ENCODE assay signal across 22 mouse cellular contexts in the genomic region with DNA sequence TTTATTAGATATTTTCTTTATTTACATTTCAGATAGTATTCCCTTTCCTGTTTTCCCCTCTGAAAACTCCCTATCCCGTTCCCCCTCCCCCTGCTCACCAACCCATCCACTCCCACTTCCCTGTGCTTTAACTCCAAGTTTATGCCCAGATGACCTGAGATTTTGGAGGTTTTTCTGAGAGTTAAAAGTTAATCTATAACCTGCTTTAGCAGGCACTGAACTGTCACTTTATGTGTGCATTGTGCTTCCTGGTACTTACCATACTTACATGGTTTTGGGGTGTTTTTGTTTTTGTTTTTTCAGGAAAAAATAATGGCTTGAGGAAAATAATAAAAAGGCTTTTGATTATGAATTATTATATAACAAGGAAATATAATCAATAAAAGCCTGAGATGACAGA.
DNase-seq lines count a peak whose midpoint lies in the region; ATAC-seq and TF ChIP-seq lines count a peak whose summit lies in the region.
"Had no signal": no experiment of that assay in that cellular context is flagged by ENCODE, and none has a peak within 500 bp of the region (broad histone marks: within the 10 kb centered on the region; RNA-seq: fewer than 3 reads in every experiment).

No protein-coding gene starts in this region.

- no peak overlapping the region for H3K9ac ChIP-seq in intestine, embryonic 15.5 days
- no peak overlapping the region for H3K9ac ChIP-seq in intestine, postnatal 0 days (ENCODE audit: low read depth, low read length)
- no peak overlapping the region for H3K9ac ChIP-seq in kidney, embryonic 15.5 days
- H3K9ac ChIP-seq in kidney, embryonic 16.5 days (replicated peaks; ENCODE audit: low read length) = no peak overlapping the region
- H3K9ac ChIP-seq in intestine, embryonic 16.5 days (ENCODE audit: low read depth, low read length) = no peak overlapping the region

- no peaks in the 10 kb centered on the region for H3K27me3 ChIP-seq in intestine, embryonic 15.5 days (replicated peaks)
- H3K27me3 ChIP-seq in intestine, postnatal 0 days (replicated peaks; ENCODE audit: control insufficient read depth, insufficient read depth, low read length) = no peaks in the 10 kb centered on the region
- H3K27me3 ChIP-seq in kidney, embryonic 15.5 days = no peaks in the 10 kb centered on the region
- H3K27me3 ChIP-seq in kidney, embryonic 16.5 days (ENCODE audit: insufficient read depth, low read length) = no peaks in the 10 kb centered on the region
- H3K27me3 ChIP-seq in intestine, embryonic 16.5 days (replicated peaks; ENCODE audit: control insufficient read depth, insufficient read depth, low read length) = no peaks in the 10 kb centered on the region
- H3K27me3 ChIP-seq: CH12.LX, Patski had no signal

- H3K4me1 ChIP-seq in intestine, embryonic 15.5 days (replicated peaks) = no peaks in the 10 kb centered on the region
- H3K4me1 ChIP-seq in intestine, postnatal 0 days (replicated peaks; ENCODE audit: control insufficient read depth, insufficient read depth, low read length) = no peaks in the 10 kb centered on the region
- H3K4me1 ChIP-seq in kidney, embryonic 15.5 days = no peaks in the 10 kb centered on the region
- H3K4me1 ChIP-seq in kidney, embryonic 16.5 days (ENCODE audit: insufficient read depth, low read length) = no peaks in the 10 kb centered on the region
- no peaks in the 10 kb centered on the region for H3K4me1 ChIP-seq in intestine, embryonic 16.5 days (ENCODE audit: control insufficient read depth, insufficient read depth, low read length)

- no peaks in the 10 kb centered on the region for H3K9me3 ChIP-seq in intestine, embryonic 15.5 days
- H3K9me3 ChIP-seq in intestine, postnatal 0 days (ENCODE audit: control insufficient read depth) = no peaks in the 10 kb centered on the region
- H3K9me3 ChIP-seq in kidney, embryonic 15.5 days (replicated peaks) = no peaks in the 10 kb centered on the region
- H3K9me3 ChIP-seq in kidney, embryonic 16.5 days (ENCODE audit: low read length) = no peaks in the 10 kb centered on the region
- no peaks in the 10 kb centered on the region for H3K9me3 ChIP-seq in intestine, embryonic 16.5 days (ENCODE audit: control insufficient read depth, low read length)

- H3K4me2 ChIP-seq in intestine, embryonic 15.5 days (replicated peaks) = no peak overlapping the region
- H3K4me2 ChIP-seq in intestine, postnatal 0 days (replicated peaks; ENCODE audit: low read depth) = no peak overlapping the region
- H3K4me2 ChIP-seq in kidney, embryonic 15.5 days = no peak overlapping the region
- no peak overlapping the region for H3K4me2 ChIP-seq in kidney, embryonic 16.5 days (replicated peaks; ENCODE audit: low read depth, low read length)
- no peak overlapping the region for H3K4me2 ChIP-seq in intestine, embryonic 16.5 days (ENCODE audit: low read depth, low read length)

- no peaks in the 10 kb centered on the region for H3K36me3 ChIP-seq in intestine, embryonic 15.5 days
- H3K36me3 ChIP-seq in intestine, postnatal 0 days (ENCODE audit: control insufficient read depth, insufficient read depth) = no peaks in the 10 kb centered on the region
- no peaks in the 10 kb centered on the region for H3K36me3 ChIP-seq in kidney, embryonic 15.5 days
- no peaks in the 10 kb centered on the region for H3K36me3 ChIP-seq in kidney, embryonic 16.5 days (ENCODE audit: insufficient read depth, low read length)
- no peaks in the 10 kb centered on the region for H3K36me3 ChIP-seq in intestine, embryonic 16.5 days (ENCODE audit: control insufficient read depth, insufficient read depth, low read length)
- H3K36me3 ChIP-seq: G1E had no signal

- H3K27ac ChIP-seq in intestine, embryonic 15.5 days = no peak overlapping the region
- no peak overlapping the region for H3K27ac ChIP-seq in intestine, postnatal 0 days (ENCODE audit: low read depth, low read length)
- no peak overlapping the region for H3K27ac ChIP-seq in kidney, embryonic 15.5 days
- H3K27ac ChIP-seq in kidney, embryonic 16.5 days (ENCODE audit: low read length) = no peak overlapping the region
- H3K27ac ChIP-seq in intestine, embryonic 16.5 days (ENCODE audit: low read length) = no peak overlapping the region

- TF ChIP-seq CTCF in intestine, postnatal 0 days (IDR thresholded peaks at IDR 0.05; ENCODE audit: low read depth) = no peak

- DNase-seq in kidney, postnatal 36 days = no peak
- DNase-seq in kidney, postnatal 4 days = no peak
- DNase-seq in lung, postnatal 4 days = no peak
- DNase-seq: adrenal gland, adult 2 months; adrenal gland, adult 8-10 months; adrenal gland, postnatal 10 days; adrenal gland, postnatal 14 days; adrenal gland, postnatal 25 days; adrenal gland, postnatal 36 days; B cell, adult 2 months; cerebellum, adult 11 months; cerebellum, adult 11-12 months had no signal

- peak; percentile 55; the same call in 1 of the 2 replicates for ATAC-seq in intestine, embryonic 15.5 days
- ATAC-seq in intestine, postnatal 0 days = no peak
- ATAC-seq in kidney, embryonic 15.5 days (replicated peaks; ENCODE audit: low FRiP score) = peak; percentile 60; the same call in 1 of the 2 replicates
- ATAC-seq in kidney, embryonic 16.5 days (ENCODE audit: low FRiP score, low TSS enrichment) = peak; percentile 59; the same call in 1 of the 2 replicates
- peak; percentile 38; the same call in 1 of the 2 replicates for ATAC-seq in intestine, embryonic 16.5 days
- ATAC-seq: activated CD4-positive, CD25-positive, alpha-beta regulatory T cell, adult 4 months; CD4-positive, CD25-positive, alpha-beta regulatory T cell, adult 4 months; Patski had no signal

- H3K4me3 ChIP-seq in intestine, embryonic 15.5 days (replicated peaks) = no peak overlapping the region
- H3K4me3 ChIP-seq in intestine, postnatal 0 days (ENCODE audit: low read depth, low read length) = no peak overlapping the region
- no peak overlapping the region for H3K4me3 ChIP-seq in kidney, embryonic 15.5 days (replicated peaks)
- H3K4me3 ChIP-seq in kidney, embryonic 16.5 days (ENCODE audit: low read length) = no peak overlapping the region
- no peak overlapping the region for H3K4me3 ChIP-seq in intestine, embryonic 16.5 days (ENCODE audit: low read length)

- 33% methylated on average over 1 of the region's 1 CpGs for WGBS in intestine, embryonic 15.5 days
- 13% methylated on average over 1 of the region's 1 CpGs for WGBS in intestine, postnatal 0 days
- 68% methylated on average over 1 of the region's 1 CpGs for WGBS in kidney, embryonic 15.5 days
- WGBS in kidney, embryonic 16.5 days = 30% methylated on average over 1 of the region's 1 CpGs
- WGBS in intestine, embryonic 16.5 days = 52% methylated on average over 1 of the region's 1 CpGs
